Comparison of ENCODE assay signal across 18 mouse cellular contexts in genomic region chr1:170576012-170576727, GRCm38 (mm10). TPM values are rescaled to one million over a fixed set of nuclear protein-coding genes. Genes with fewer than 3 reads are reported as not detected.
DNase-seq lines count a peak whose midpoint lies in the region; ATAC-seq and TF ChIP-seq lines count a peak whose summit lies in the region.
"Had no signal": no experiment of that assay in that cellular context is flagged by ENCODE, and none has a peak within 500 bp of the region (broad histone marks: within the 10 kb centered on the region; RNA-seq: fewer than 3 reads in every experiment).

No protein-coding gene starts in this region.

- ATAC-seq in kidney, embryonic 15.5 days (replicated peaks; ENCODE audit: low FRiP score), result 0 out of 2 replicates have a peak, but pooled peaks have one; percentile 25
- peak; percentile 68 for ATAC-seq in granulocyte monocyte progenitor cell, adult 5-6 weeks (replicated peaks; ENCODE audit: poor library complexity, severe bottlenecking)
- peak; percentile 60 for ATAC-seq in megakaryocyte progenitor cell, adult 5-6 weeks (replicated peaks; ENCODE audit: poor library complexity)
- ATAC-seq: forebrain, embryonic 15.5 days; liver, postnatal 0 days had no signal

- TF ChIP-seq CTCF in kidney, adult 2 months (conservative IDR thresholded peaks at IDR 0.05; ENCODE audit: insufficient read depth, insufficient read length, low read depth, low read length), result no peak
- no peak for TF ChIP-seq CTCF in bone marrow, adult 2 months (IDR thresholded peaks at IDR 0.05; ENCODE audit: control insufficient read depth, insufficient read depth, low read length)

- no peak overlapping the region for H3K27ac ChIP-seq in kidney, embryonic 15.5 days
- H3K27ac ChIP-seq in kidney, adult 2 months (ENCODE audit: insufficient read depth, low read depth, low read length), result no peak overlapping the region
- H3K27ac ChIP-seq in bone marrow, adult 2 months (ENCODE audit: control insufficient read depth, insufficient read depth, low read depth, low read length, poor library complexity), result no peak overlapping the region
- H3K27ac ChIP-seq: forebrain, embryonic 15.5 days; limb, embryonic 12.5 days had no signal

- no peaks in the 10 kb centered on the region for H3K9me3 ChIP-seq in kidney, embryonic 15.5 days (replicated peaks)
- H3K9me3 ChIP-seq: forebrain, embryonic 15.5 days; limb, embryonic 12.5 days had no signal

- no peak overlapping the region for H3K4me2 ChIP-seq in kidney, embryonic 15.5 days
- H3K4me2 ChIP-seq: forebrain, embryonic 15.5 days; heart, embryonic 11.5 days; limb, embryonic 12.5 days had no signal

- H3K9ac ChIP-seq in kidney, embryonic 15.5 days, result no peak overlapping the region
- H3K9ac ChIP-seq: forebrain, embryonic 15.5 days; limb, embryonic 12.5 days; liver, postnatal 0 days had no signal

- no peaks in the 10 kb centered on the region for H3K27me3 ChIP-seq in kidney, embryonic 15.5 days
- no peaks in the 10 kb centered on the region for H3K27me3 ChIP-seq in kidney, adult 2 months (replicated peaks; ENCODE audit: control insufficient read depth, insufficient read depth, low read length)
- H3K27me3 ChIP-seq: forebrain, embryonic 15.5 days had no signal

- H3K4me1 ChIP-seq in kidney, embryonic 15.5 days, result peaks cover 16% of the 10 kb centered on the region
- H3K4me1 ChIP-seq in kidney, adult 2 months (ENCODE audit: control insufficient read depth, insufficient read depth, low read length), result peaks cover 25% of the 10 kb centered on the region; the same call in 1 of the 2 replicates
- peaks cover 2% of the 10 kb centered on the region for H3K4me1 ChIP-seq in bone marrow, adult 2 months (ENCODE audit: control insufficient read depth, insufficient read depth, low read length)

- no peak for TF ChIP-seq POLR2A in kidney, adult 2 months (IDR thresholded peaks at IDR 0.05; ENCODE audit: low read depth, low read length)
- no peak for TF ChIP-seq POLR2A in bone marrow, adult 2 months (IDR thresholded peaks at IDR 0.05; ENCODE audit: borderline replicate concordance, control insufficient read depth, low read depth, low read length)

- no peak overlapping the region for H3K4me3 ChIP-seq in kidney, embryonic 15.5 days (replicated peaks)
- H3K4me3 ChIP-seq in kidney, adult 2 months (ENCODE audit: insufficient read depth, low read depth, low read length), result no peak overlapping the region
- peak overlapping the region; percentile 28 for H3K4me3 ChIP-seq in bone marrow, adult 2 months (replicated peaks; ENCODE audit: control insufficient read depth, low read depth, low read length)
- H3K4me3 ChIP-seq: forebrain, embryonic 15.5 days; limb, embryonic 12.5 days had no signal

- 63% methylated on average over 6 of the region's 6 CpGs for whole genome bisulfite sequencing in kidney, embryonic 15.5 days
- WGBS in kidney, adult 2 months, result 62% methylated on average over 6 of the region's 6 CpGs
- 12% methylated on average over 6 of the region's 6 CpGs for WGBS in bone marrow, adult 2 months

- H3K36me3 ChIP-seq in kidney, embryonic 15.5 days, result no peaks in the 10 kb centered on the region; the same call in 1 of the 2 replicates
- no peaks in the 10 kb centered on the region for H3K36me3 ChIP-seq in kidney, adult 2 months (ENCODE audit: control insufficient read depth, insufficient read depth, low read length)
- H3K36me3 ChIP-seq: forebrain, embryonic 15.5 days; limb, embryonic 12.5 days had no signal

- DNase-seq in kidney, adult 2 months, result no peak
- DNase-seq in lung, adult 18-20 months, result no peak
- no peak for DNase-seq in cerebellum, postnatal 36 days
- DNase-seq in right cerebral cortex, postnatal 14 days, result no peak
- DNase-seq: cerebellum, adult 18-20 months; gastrocnemius, postnatal 10 days; heart, postnatal 36 days; kidney, postnatal 25 days; layer of hippocampus, postnatal 36 days; liver, postnatal 0 days; thymus, postnatal 36 days had no signal

RNA-seq across cellular contexts. Expression of gene Nos1ap, which starts 13.5 kb away (rescaled TPM):
- 17.7 and 18.2 TPM in 2 replicates for polyA plus RNA-seq in kidney, embryonic 15.5 days (2015; fragmentation: Nextera tagmentation; extraction: Ambion mirVana)
- polyA plus RNA-seq in kidney, adult 2 months (2012; rRNA removed), result 20.0 and 21.8 TPM in 2 replicates
- 34.3 and 68.3 TPM in 2 replicates for polyA plus RNA-seq in bone marrow, adult 2 months (2011; ENCODE audit: insufficient read depth, insufficient read length, low replicate concordance, missing spikeins)
- 9.0 and 11.5 TPM in 2 replicates for total RNA-seq in granulocyte monocyte progenitor cell, adult 5-6 weeks (2014; fragmentation: Nextera tagmentation)
- total RNA-seq in granulocyte monocyte progenitor cell, adult 5-6 weeks (2017), result 1.5 and 3.7 TPM in 2 replicates
- total RNA-seq in megakaryocyte progenitor cell, adult 5-6 weeks (2015), result 9.9 and 12.4 TPM in 2 replicates
- 5.8 and 10.3 TPM in 2 replicates for total RNA-seq in megakaryocyte progenitor cell, adult 5-6 weeks (2017)
